Mouse (Mus musculus): ENCODE results near the gene Spryd3. TPM values are rescaled to one million over a fixed set of nuclear protein-coding genes. Genes with fewer than 3 reads are reported as not detected.
A peak's percentile ranks its signal among the peaks of the same experiment; 100 is the strongest.

Gene Spryd3
- total RNA-seq, 2 experiments from 2014 or later = 12.6 to 24.2 TPM

DNA sequence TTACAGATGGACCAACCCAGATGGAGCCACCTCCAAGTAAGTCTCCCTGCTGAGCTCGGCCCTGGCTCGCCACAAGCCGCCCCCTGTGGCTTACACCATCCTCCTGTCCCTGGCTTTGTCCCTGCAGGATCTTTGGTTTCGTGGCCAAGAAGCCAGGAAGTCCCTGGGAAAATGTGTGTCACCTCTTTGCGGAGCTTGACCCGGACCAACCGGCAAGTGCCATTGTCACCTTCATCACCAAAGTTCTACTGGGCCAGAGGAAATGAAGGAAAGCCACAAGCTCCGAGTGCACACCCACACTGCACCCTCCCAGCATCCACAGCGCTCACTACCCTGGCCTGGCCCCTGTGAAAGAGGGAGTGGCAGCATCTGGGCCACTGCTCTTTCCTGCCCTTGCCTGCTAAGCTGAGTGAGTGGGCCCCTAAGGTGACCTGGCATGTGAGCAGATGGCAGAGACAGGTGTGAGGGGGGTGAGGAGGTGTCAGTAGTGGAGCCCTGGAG lies 20.3 kb downstream of the Spryd3 start:
- ATAC-seq (replicated peaks; ENCODE audit: poor library complexity, severe bottlenecking) = no peak

GRCm38 (mm10) chr15:102114651-102115260 lies 21.3 kb downstream of the Spryd3 start:
- no peak for ATAC-seq (replicated peaks; ENCODE audit: poor library complexity, severe bottlenecking)

DNA sequence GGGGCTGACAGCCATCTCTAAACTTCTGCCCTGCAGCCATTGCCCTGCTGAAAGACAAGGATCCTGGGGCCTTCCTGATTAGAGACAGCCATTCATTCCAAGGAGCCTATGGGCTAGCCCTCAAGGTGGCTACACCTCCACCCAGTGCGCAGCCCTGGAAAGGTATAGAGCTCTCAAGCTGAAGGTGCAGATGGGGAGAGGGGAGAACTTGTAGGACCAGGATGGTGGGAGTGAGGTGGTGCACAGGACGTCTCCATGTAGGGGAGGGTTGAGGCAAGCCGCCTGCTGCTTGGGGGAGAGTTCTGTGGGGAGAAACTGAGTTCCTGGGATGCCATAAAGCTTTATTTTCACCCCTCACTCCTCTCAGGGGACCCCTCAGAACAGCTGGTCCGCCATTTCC lies 22.4 kb downstream of the Spryd3 start:
- ATAC-seq (replicated peaks; ENCODE audit: poor library complexity, severe bottlenecking) = no peak

DNA sequence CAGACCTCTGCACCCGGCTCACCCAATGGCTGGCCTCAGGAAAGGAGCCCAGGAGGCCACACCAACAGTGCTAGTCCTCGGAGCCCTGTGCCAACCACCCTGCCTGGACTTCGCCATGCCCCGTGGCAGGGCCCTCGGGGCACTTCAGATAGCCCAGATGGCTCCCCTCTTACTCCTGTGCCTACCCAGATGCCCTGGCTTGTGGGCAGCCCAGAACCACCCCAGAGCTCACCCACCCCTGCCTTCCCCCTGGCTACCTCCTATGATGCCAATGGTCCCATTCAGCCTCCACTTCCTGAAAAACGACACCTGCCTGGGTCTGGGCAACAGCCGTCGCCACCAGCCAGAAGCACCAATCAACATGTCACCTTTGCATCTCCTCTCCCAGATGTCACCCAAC lies 23.2 kb downstream of the Spryd3 start:
- ATAC-seq (replicated peaks; ENCODE audit: poor library complexity, severe bottlenecking) = no peak

- ATAC-seq (replicated peaks; ENCODE audit: poor library complexity, severe bottlenecking) = no peak
These were observed 23.9 kb downstream of the Spryd3 start for GRCm38 (mm10) chr15:102112181-102112580.

- ATAC-seq (replicated peaks; ENCODE audit: poor library complexity, severe bottlenecking) = no peak
These were observed 24.6 kb downstream of the Spryd3 start for GRCm38 (mm10) chr15:102111495-102111829.

DNA sequence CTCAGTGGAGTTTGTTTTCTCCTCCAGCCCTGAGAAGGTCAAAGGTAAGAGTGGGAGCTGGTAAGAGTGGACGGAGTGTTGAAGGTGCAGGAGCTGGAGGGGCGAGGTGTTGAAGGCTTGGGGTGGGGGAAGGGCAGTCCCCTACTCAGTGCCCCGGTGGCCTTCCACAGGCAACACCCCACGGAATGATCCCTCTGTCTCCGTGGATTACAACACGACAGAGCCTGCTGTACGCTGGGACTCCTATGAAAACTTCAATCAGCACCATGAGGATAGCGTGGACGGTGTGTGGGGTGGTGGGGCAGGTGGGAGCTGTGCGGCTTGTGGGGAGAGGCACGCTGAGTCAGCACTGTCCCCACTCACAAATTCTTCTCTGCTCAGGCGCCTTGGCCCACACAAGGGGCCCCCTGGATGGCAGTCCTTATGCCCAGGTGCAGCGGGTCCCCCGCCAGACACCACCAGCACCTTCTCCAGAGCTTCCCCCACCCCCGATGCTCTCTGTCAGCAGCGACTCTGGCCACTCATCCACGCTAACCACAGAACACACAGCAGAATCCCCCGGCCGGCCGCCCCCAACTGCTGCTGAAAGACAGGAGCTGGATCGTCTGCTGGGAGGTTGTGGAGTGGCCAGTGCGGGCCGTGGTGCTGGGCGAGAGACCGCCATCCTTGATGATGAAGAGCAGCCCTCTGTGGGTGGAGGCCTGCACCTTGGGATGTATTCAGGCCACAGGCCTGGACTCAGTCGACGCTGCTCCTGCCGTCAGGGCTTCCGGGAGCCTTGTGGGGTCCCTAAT lies 25.1 kb downstream of the Spryd3 start:
- ATAC-seq (replicated peaks; ENCODE audit: poor library complexity, severe bottlenecking) = no peak

DNA sequence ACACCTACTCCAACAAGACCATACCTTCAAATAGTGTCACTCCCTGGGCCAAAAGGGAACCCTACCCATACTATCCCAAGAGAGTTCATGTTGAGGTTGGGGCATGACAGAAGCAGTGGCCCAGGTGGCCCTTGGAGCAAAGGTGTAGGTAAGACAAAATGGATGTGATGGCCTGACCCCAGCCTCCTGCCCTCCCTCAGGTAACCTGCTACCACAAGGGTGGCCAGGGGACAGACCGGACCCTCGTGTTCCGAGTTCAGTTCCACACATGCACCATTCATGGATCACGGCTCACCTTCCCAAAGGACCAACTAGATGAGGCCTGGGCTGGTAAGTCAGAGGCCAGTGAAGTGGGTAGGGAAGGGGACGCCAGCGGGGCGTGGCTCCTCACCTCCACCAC lies 25.8 kb downstream of the Spryd3 start:
- ATAC-seq (replicated peaks; ENCODE audit: poor library complexity, severe bottlenecking) = no peak

DNA sequence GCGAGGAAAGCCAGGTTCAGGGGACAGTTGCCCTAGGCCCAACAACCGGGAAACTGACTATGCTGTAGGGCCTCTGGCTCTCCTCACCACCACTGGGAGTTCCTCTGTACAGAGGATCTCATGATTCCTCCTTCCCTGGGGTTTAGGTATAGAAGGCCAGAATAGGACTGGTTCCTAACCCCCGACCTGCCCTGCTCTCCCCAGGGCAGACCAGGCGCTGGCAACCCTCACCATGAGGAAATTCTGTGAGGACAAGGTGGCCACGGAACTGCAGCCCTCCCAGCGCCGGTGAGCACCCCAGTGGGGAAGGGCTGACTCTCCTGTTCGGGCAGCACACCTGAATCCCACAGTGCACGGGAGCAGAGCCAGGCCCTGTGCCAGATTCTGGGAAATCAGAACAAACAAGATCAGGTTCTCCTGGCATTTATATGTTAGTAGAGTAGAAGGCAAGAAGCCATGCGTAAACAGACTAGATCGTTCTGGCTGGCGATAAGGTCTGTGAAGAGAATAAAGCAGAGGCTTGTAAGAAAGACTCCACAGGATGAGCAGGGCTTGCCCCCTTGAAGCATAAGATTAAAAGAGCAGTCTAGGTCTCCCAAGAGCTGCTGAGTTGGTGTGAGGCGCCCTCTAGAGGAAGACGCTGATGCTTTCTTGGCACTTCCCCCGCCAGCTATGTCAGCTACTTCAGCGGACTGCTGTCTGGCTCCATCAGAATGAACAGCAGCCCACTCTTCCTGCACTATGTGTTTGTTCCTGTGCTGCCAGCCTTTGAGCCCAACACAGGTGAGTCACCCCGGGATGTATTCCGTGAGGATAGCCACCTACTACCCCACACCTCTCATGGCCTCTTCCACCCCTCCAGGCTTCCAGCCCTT lies 27.1 kb downstream of the Spryd3 start:
- ATAC-seq (replicated peaks; ENCODE audit: poor library complexity, severe bottlenecking) = peak; percentile 52

DNA sequence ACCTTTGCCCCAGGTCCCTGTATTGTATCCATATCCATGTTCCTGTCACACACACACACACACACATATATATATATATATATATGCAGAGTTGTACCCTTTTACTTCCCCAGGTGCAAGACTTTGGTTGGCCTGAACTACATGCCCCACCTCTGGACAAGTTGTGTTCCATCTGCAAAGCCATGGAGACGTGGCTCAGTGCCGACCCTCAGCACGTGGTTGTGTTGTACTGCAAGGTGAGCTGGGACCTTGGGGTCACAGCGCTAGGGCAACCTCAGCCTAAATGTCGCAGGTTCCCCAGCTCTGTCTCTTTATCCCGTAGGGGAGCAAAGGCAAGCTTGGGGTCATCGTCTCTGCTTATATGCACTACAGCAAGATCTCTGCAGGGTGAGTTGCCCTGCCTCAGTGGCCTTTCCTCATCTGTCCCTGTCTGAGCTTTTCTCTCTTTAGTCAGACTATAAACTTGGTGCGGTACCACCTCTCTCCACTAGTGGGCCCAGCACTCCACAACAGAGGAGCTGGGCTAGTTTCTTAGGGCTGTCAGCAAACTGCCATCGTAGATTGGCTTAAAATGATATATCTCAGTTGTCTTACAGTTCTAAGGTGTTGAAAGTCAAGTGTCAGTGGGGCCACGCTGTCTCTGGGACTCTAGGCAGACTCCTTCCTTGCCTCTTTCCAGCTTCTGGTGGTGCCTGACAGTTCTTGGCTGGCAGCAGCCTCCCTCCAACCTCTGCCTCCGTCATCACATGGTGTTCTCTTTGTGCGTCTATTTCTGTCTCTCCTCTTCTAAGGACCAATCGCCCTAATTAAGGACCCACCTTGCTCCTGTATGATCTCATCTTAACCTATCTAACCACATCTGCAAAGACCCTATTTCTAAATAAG lies 28.1 kb downstream of the Spryd3 start:
- peak; percentile 40 for ATAC-seq (replicated peaks; ENCODE audit: poor library complexity, severe bottlenecking)

DNA sequence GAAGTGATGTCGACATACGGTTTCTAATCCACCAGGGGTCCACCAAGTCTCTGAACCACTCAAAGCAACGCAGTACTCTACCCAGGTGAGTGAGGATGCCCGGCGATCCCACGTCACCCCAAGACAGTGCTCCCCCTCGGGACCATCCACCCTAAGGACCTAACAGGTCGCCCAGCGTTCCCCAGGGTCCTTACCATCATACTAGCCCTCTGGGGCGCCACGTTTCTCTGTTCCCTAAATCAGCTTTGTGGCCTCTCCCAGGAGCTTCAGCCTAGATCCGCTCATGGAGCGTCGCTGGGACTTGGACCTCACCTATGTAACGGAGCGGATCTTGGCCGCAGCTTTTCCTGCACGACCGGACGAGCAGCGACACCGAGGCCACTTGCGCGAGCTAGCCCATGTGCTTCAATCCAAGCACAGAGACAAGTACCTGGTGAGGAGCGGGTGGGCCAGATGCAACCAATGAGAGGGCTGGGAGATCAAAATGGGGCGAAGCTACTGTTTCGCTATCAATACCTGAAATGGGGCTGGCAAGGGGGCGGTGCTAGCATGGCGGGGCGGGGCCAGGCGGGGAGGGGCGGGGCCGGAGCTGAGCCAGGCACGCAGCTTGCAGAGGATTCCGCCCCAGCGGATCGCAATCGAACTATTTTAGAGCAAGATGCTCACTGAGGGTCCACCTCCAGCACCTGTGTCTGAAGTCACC lies 29.1 kb downstream of the Spryd3 start:
- no peak for ATAC-seq (replicated peaks; ENCODE audit: poor library complexity, severe bottlenecking)

DNA sequence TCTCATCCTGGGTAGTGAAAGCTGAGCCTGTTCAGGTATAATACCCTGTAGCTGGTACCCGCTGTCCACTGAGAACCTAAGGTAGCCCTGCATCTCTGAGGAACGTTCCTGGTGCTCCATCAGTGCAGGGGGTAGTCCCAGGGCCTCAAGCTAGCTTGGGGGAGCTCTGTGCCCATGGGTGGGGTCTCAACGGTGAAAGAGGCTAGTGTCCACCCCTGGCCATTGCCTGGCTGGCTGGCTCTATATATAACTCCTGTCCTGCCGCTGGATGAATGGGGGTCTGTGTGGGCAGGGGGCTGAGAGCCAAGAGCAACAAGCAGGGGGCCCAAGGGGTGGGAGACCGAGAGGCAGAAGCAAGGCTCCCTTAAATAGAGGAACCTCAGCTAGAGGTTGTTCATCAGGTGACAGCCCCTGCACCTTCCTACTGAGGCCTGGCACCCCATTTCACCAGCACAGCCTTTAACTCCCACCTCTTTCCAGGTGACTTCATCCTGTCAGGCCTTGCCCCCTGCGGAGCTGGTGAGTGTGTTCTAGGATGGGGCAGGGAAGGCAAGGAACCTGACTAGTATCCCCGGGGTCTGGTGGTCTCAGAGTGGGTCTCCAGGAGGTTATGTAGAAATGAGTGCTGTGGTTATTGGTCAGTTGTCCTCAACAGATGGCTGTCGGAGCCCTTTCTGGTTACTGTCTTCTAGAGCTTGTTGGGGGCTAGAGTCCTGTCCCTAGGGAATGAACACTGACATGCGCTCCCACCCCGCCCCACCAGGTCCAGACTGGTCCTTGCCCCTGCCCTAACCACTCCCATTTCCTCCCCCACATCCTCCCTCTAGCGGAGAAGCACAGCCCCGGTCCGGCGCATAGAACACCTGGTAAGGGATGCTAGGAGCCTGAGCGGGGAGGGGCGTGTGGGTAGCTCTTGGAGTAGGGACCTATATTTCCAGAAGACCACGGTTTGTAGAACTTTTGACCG lies 30.0 kb downstream of the Spryd3 start:
- no peak; the same call in 1 of the 2 replicates for ATAC-seq (replicated peaks; ENCODE audit: poor library complexity, severe bottlenecking)

DNA sequence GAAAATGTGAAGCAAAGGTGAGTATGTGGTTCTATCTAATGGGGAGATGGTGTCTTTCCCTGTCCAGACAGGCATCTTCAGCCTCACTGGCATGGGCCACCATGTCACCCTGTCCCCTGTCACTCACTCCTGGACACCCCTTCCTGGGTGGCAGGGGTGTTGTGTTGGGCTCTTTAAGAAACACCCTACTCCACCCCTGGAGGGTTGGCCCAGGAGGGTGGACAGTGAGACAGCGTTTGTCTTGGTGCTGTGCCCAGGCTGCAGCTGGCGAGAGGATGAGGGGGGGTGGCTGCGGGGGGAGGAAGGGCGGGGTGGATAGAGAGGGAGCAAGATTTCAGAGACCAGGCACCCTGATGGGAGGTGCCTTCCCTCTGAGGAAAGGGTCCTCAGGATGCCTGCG lies 30.7 kb downstream of the Spryd3 start:
- ATAC-seq (replicated peaks; ENCODE audit: poor library complexity, severe bottlenecking) = no peak

GRCm38 (mm10) chr15:102103947-102104555 lies 32.0 kb downstream of the Spryd3 start:
- no peak for ATAC-seq (replicated peaks; ENCODE audit: poor library complexity, severe bottlenecking)

DNA sequence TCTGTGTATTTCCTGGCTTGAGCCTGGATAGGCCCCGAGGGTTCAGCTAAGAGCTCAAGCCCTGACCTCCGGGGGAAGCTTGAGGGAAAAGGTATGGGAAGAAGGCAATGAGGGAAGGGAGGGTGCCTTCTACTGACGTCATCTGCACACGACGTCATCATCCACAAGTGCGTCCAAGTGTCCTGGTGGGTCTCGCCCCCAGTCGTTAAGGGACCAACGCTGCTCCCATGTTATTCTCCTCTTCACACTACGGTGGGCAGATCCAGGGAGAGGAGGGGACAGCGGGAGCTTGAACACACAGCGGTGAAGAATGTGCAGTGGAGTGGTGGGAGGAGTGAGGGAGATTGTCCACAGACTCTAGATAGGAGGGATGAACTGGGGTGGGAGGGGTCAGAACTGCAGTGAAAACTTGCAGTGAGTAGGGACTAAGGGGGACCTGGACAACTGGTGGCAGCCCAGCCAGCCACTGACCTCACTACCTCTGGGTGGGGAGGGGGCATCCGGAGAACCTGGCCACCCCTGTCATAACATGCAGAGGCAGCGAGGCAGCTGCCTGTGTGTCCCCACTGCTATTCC lies 32.6 kb downstream of the Spryd3 start:
- ATAC-seq (replicated peaks; ENCODE audit: poor library complexity, severe bottlenecking) = no peak

GRCm38 (mm10) chr15:102102548-102103121 lies 33.4 kb downstream of the Spryd3 start:
- no peak for ATAC-seq (replicated peaks; ENCODE audit: poor library complexity, severe bottlenecking)

All from granulocyte monocyte progenitor cell, adult 5-6 weeks (primary cell).